Mouse (Mus musculus): ENCODE data around the gene Cog7.

Gene Cog7

GRCm38 (mm10) chr7:121954891-121955669, 26.4 kb downstream of the Cog7 start:
- no peak for DNase-seq (ENCODE audit: low read depth, low spot score)

- no peak for DNase-seq (ENCODE audit: low read depth, low spot score)
Observed at GRCm38 (mm10) chr7:121947513-121947912, 34.0 kb downstream of the Cog7 start.

DNA sequence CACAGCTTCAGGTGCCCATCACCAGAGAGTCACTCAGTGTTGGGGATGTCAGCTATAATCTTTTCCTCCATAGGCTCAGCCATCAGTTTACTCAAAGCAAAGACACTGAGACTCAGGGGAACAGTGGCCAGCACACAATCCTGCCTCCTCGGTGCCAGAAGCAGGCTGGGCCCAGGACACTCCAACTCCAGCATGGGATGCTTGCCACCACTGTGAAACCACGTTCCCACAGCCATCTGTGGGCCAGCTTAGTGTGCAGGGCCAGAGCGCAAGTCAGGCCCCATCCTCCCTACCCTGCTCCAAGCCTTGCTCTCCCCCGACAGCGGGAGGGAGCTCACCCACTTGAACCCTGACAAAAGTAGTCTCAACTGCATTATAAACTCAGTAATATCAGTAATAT, 35.3 kb downstream of the Cog7 start:
- no peak for DNase-seq (ENCODE audit: low read depth, low spot score)

GRCm38 (mm10) chr7:121942371-121942770, 39.1 kb downstream of the Cog7 start:
- DNase-seq (ENCODE audit: low read depth, low spot score) = no peak

DNA sequence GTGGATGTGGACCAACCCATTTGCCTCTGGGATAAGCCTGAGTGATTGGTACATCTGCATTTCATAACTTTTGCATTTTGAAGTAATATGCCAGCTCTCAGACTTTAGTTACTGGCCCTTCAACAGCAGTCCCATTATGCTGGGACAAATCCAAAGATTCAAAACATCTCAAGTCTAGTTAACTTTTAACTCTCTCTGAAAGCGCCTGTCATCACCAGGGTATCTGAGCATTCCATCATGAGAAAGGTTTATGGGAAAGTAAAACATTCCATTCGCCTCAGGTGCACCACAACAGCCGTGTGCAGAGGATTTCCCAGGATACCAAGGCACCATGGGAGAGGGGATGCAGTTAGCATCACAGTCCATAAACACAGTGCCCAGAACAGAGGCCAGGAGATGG, 39.9 kb downstream of the Cog7 start:
- DNase-seq (ENCODE audit: low read depth, low spot score) = no peak

GRCm38 (mm10) chr7:121941016-121941415, 40.5 kb downstream of the Cog7 start:
- DNase-seq (ENCODE audit: low read depth, low spot score) = no peak

DNA sequence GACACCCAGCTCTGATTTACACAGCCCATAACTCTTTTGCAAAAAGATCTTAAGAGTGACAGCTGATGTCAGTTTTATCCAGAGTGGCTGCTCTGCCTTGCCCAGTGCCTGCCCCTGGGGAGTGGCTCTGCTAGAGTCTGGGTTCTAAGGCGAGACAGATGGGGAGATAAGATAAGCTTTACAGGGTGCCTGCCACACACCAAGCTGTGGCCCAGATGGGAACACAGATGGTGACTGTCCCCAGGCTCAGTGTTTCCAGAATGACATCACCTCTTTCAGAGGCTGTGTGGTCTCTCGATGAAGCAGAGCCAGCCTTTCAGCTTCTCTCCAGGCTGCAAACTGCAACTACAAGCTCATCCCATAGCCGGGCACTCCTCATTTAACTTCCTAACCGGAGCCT, 41.8 kb downstream of the Cog7 start:
- peak; percentile 82 for DNase-seq (ENCODE audit: low read depth, low spot score)

DNA sequence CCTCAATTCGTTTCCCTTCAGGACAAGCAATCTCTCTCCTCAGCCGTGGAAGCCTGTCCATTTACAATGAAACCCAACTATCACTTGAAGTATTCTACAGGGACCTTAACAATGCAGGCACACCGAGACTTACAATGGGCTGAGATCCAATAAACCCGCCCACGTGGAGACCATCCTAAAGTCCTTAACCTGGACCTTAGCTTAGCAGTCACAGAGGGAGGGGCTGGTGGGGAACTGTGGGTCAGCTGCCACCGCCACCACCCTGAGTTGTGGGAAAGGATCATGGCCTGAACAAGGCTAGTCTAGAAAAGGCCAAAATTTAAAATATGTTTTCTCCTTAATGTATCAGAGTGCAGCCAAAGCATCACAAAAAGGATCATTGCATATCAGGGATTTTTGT, 42.3 kb downstream of the Cog7 start:
- no peak for DNase-seq (ENCODE audit: low read depth, low spot score)

DNA sequence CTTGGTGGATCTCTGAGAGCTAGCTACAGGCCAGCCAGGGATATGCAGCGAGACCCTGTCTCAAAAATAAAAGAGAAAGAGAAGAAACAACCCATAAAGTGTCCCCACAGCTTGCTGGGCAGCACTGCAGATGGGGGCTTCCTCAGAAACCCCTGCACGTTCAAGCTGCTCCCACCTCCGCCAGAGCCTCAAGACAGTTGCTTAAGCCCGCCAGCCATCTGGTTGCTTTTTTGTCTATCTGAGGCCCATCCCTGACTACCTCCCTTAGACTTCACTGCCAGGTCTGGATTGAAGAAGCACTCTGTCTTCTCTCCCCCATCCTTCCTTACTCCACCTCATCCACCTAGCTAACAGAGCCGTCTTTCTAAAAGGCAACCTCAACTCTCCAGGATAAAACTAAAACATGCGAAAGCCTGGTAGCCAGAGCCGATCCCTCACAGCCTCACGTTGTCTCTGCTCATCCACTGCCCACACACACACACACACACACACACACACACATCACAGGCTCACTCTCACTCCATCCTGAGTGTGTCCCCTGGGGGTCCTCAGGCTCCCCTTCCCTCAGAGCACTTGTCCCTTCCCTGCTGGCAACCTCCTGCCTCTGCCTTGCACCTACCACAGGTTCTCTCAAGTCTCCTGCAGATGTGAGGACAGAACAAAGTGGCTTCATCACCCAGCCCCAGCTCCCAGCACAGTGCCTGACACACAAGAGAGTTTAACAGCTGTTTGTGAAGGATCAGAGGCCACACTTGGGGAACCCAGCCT, 43.2 kb downstream of the Cog7 start:
- DNase-seq (ENCODE audit: low read depth, low spot score) = no peak

DNA sequence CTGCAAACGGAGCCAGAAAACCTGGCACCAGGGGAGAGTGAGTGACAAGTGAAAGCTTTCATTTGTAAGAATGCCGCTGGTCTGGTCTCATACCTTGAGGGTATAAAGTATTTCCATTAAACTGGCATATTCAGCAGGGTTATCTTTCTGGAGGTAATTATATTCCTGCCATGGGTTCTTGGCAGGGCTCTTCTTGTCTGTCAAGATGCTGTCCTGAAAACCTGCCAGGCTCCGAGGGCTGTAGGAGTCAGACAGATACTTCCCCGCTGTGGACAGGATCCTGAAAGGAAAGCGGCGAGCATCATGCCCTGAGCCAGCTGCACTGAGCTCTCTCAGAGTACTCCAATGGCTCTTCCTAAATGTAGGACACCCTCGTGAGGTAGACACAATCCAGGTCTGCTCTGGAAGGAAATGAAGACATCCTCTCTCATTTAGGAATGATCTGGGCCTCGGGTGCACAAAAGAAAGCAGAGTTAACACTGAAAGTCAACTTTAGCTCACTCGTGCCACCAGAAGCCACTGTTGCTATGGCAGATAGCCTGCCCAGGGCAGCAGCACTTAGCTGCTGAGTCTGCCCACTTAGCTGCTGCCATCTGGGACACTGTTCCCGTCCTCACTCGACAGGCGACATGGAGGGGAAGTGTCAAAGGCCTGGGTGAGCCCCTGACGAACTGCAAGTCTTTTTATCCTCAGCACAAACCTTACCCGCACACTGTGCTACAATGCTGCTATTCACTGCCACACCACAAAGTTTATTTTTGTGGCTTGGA, 44.5 kb downstream of the Cog7 start:
- DNase-seq (ENCODE audit: low read depth, low spot score) = no peak

GRCm38 (mm10) chr7:121935906-121936794, 45.4 kb downstream of the Cog7 start:
- DNase-seq (ENCODE audit: low read depth, low spot score) = no peak

DNA sequence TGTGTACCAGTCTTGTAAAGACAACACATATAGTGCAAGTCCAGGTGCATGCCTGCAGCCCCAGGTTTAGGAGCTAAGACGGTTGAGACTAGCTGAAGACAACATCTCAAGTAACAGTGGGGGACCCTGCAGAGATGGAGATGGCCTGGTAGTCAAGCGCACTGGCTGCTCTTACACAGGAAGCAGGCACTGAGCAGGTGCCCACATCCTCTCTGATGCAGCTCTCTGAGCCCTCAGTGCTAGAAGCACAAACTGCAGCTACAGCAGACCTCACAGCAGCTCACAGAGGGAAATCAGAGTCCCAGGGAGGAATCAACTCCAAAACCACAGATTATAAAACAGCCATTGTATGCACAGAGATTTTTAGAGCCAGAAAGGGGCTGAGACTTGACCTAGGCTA, 47.2 kb downstream of the Cog7 start:
- DNase-seq (ENCODE audit: low read depth, low spot score) = no peak

- DNase-seq (ENCODE audit: low read depth, low spot score) = no peak
Observed at GRCm38 (mm10) chr7:121933675-121934074, 47.8 kb downstream of the Cog7 start.

DNA sequence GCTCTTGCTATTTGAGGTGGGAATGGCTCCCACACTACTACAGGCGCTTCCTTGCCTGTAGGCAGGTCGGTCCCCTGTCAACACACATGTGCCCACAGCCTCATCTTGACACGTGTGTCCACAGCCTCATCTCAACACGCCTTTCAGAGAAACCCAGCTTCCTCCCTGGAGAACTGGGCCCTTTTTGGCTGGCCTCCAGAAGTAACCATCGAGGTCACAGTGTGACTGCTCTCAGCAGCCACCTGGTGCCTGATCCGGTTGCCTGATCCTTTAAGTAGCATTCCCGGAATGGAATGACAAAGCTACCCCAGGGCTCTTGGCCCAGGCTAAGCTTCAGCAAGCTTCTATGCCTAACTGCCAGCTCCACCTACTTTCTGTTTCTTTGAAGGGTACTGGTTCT, 50.3 kb downstream of the Cog7 start:
- DNase-seq (ENCODE audit: low read depth, low spot score) = no peak

DNA sequence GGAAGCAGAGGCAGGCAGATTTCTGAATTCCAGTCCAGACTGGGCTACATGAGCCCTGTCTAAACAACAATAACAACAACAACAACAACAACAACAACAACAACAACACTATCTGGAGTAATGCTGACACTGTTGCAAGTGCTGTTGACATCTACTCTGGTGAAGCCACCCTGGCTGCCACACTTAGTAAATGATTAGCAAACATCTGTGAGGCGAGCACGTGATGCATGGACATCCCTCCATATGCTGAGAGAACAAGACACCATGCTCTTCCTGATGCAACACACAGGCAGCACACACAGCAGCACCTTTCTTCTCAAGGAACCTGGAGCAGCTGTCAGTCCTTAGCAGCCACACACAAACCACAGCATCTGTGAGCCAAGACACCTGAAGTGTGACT, 53.6 kb downstream of the Cog7 start:
- DNase-seq (ENCODE audit: low read depth, low spot score) = no peak

DNA sequence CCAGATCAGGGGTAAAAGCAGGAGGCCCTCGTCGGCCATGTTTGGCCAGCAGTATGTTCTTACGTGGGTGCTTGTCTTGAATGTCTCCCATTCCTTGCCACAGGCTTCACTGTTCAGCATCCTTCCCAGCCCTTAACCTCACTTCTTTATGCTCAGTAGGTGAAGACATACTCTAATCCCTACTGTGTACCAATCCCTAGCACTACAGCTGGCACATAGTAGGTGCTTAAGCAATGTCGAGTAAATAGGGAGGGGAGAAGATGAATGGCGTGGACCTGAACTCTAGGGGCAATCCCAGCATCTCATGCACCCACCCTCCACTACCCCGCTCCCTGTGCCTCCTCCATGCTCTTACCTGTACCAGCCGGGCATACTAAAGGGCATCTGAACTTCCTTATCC, 57.1 kb downstream of the Cog7 start:
- no peak for DNase-seq (ENCODE audit: low read depth, low spot score)

- DNase-seq (ENCODE audit: low read depth, low spot score) = no peak
Observed at GRCm38 (mm10) chr7:121913944-121914343, 67.6 kb downstream of the Cog7 start.

DNA sequence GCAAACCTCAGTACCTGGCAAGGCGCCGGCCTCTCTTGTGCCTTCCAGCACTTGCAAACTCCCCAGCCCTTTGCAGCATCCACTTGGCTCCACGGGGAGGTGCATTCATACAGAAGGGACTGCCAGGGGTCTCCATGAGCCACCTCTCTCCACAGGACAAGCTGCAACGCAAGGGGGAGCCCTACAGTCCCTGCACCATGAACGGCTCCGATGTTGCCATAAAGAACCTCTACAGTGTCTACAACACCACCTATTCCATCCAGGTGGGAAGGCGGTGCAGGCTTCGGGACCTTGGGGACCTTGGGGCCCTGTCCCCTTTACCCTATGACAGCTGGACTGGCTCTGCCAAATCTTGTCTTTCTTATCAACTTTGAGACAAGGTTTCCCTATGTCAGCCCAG, 69.3 kb downstream of the Cog7 start:
- DNase-seq (ENCODE audit: low read depth, low spot score) = no peak

- no peak for DNase-seq (ENCODE audit: low read depth, low spot score)
Observed at GRCm38 (mm10) chr7:121906879-121907278, 74.6 kb downstream of the Cog7 start.

DNA sequence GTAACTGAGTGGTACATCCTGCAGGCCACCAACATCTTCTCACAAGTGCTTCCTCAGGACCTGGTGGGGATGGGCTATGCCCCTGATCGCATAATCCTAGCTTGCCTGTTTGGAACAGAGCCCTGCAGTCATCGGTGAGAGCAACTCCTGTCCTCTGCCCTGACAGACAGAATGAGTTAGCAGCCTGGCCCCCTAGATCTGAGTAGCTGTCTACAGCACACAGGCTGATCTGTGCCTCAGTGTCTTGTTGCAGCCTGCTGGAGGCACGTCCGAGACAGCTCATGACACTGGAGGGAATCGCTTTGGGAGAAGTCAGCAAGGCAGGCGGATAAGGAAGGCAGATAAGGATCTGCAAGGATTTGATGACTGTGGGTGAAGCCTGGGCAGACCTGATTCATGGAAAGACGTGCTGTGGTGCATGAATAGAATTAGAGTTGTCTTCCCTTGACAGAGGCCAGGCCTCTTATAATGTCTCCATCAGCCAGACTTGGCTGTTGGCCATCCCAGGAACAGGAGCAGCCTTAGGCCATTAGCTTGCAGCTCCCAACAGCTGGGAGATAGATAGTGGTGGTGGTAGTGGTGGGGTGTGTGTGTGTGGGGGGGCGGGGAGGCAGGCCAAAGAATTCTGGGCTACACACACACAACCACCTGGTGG, 78.6 kb downstream of the Cog7 start:
- no peak for DNase-seq (ENCODE audit: low read depth, low spot score)

DNA sequence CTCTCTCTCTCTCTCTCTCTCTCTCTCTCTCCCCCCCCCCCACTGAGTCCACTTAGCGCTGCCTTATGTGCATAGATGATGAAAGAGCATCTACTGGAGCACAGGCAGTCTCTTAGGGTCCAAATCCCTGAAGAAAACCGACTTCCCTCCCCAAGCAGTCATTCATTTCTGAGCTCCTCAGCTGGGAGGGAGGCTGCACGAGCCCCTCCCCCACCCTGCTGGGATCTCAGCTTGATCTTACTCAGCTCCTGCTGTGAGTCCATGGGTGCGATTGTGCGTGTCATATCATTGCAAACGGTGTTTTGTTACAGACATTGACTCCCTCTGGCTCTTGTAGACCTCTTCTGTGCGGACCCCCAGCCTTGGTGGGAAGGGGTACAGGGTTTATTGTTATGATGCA, 81.6 kb downstream of the Cog7 start:
- no peak for DNase-seq (ENCODE audit: low read depth, low spot score)

All from telencephalon, adult 2 months (tissue).